ENCODE assay signal across 11 mouse cellular contexts in the genomic region with DNA sequence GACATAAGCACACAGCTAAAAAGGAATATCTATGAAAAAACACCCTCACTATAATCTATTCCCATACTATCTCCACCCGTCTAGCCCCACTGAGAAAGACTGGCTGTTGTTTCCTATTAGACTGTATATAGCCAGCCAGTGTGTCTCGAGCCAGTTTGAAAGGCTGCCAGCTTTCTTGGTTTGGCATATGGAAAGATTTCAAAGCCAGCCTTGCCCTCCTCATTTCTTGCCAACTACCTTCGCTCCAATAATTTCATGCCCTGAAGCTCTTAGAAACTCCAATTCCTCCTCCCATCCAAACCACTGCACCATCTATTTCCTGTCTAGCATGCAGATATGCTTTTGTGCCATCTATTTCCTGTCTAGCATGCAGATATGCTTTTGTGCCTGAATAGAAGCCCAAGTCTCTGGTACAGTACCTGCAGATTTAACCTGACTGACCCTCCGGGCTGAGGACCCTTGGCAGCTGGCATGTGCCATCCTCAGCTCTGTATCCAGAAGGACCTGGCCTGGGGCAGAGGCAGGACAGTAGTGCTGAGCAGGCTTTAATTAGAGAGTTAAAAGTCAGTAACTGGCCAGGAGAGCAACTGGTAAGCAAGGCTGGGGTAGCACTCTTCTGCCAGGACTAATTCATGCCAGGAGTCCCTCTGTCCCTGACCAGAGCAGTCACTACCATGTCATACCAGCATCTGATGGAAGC.
DNase-seq lines count a peak whose midpoint lies in the region; ATAC-seq and TF ChIP-seq lines count a peak whose summit lies in the region.
"Had no signal": no experiment of that assay in that cellular context is flagged by ENCODE, and none has a peak within 500 bp of the region (broad histone marks: within the 10 kb centered on the region; RNA-seq: fewer than 3 reads in every experiment).

No protein-coding gene starts in this region.

- peak; percentile 33 for DNase-seq in adrenal gland, adult 2 months
- DNase-seq in adrenal gland, adult 18-20 months (ENCODE audit: low spot score in 2 of 2): no peak
- peak; percentile 17 to 34 for DNase-seq in layer of hippocampus, adult 18-20 months (ENCODE audit: low spot score in 2 of 2)
- DNase-seq in layer of hippocampus, adult 9-11 months: no peak
- DNase-seq in brain, embryonic 14.5 days (ENCODE audit: low read depth): peak; percentile 92
- DNase-seq in embryonic facial prominence, embryonic 14.5 days (ENCODE audit: low spot score): peak; percentile 76
- DNase-seq in MN1 (ENCODE audit: low spot score): no peak
- DNase-seq in gastrocnemius, postnatal 25 days: no peak

- ATAC-seq in embryonic facial prominence, embryonic 14.5 days (ENCODE audit: low read depth): 0 out of 2 replicates have a peak, but pooled peaks have one; percentile 57

- 66% methylated on average over 4 of the region's 4 CpGs for WGBS in embryonic facial prominence, embryonic 14.5 days

- H3K4me3 ChIP-seq in embryonic facial prominence, embryonic 14.5 days (ENCODE audit: low read depth, low read length): no peak overlapping the region
- H3K4me3 ChIP-seq: intestine, embryonic 15.5 days; neural tube, embryonic 13.5 days had no signal

- TF ChIP-seq CTCF in brain, embryonic 14.5 days (IDR thresholded peaks at IDR 0.05; ENCODE audit: borderline replicate concordance, extremely low read depth, insufficient read depth, insufficient read length): no peak

- no peak overlapping the region for H3K4me2 ChIP-seq in embryonic facial prominence, embryonic 14.5 days (ENCODE audit: low read depth, low read length)
- H3K4me2 ChIP-seq: heart, embryonic 11.5 days; intestine, embryonic 15.5 days; neural tube, embryonic 13.5 days had no signal

- H3K36me3 ChIP-seq in embryonic facial prominence, embryonic 14.5 days (ENCODE audit: control insufficient read depth, insufficient read depth, low read length): no peaks in the 10 kb centered on the region
- H3K36me3 ChIP-seq: intestine, embryonic 15.5 days; neural tube, embryonic 13.5 days had no signal

- no peaks in the 10 kb centered on the region for H3K9me3 ChIP-seq in embryonic facial prominence, embryonic 14.5 days (ENCODE audit: control insufficient read depth, low read length)
- H3K9me3 ChIP-seq: intestine, embryonic 15.5 days; neural tube, embryonic 13.5 days had no signal

- no peak overlapping the region for H3K27ac ChIP-seq in embryonic facial prominence, embryonic 14.5 days (replicated peaks; ENCODE audit: low read depth, low read length)
- H3K27ac ChIP-seq: intestine, embryonic 15.5 days; neural tube, embryonic 13.5 days had no signal

- no peak overlapping the region for H3K9ac ChIP-seq in embryonic facial prominence, embryonic 14.5 days (ENCODE audit: low read depth, low read length)
- H3K9ac ChIP-seq: intestine, embryonic 15.5 days; neural tube, embryonic 13.5 days had no signal

- H3K4me1 ChIP-seq in embryonic facial prominence, embryonic 14.5 days (ENCODE audit: control insufficient read depth, insufficient read depth, low read length): no peaks in the 10 kb centered on the region
- H3K4me1 ChIP-seq: intestine, embryonic 15.5 days had no signal

- no peaks in the 10 kb centered on the region for H3K27me3 ChIP-seq in embryonic facial prominence, embryonic 14.5 days (replicated peaks; ENCODE audit: control insufficient read depth, insufficient read depth, low read length)
- H3K27me3 ChIP-seq: intestine, embryonic 15.5 days; neural tube, embryonic 13.5 days had no signal

- no peak for TF ChIP-seq POLR2A in brain, embryonic 14.5 days (IDR thresholded peaks at IDR 0.05; ENCODE audit: borderline replicate concordance, extremely low read depth, insufficient read depth, insufficient read length, poor library complexity, severe bottlenecking)

Comparison
In these comparisons a context has a peak if more than half of its experiments do, and no peak if none do; other contexts are left out.
1. DNase-seq: peak in adrenal gland, adult 2 months (single experiment), layer of hippocampus, adult 18-20 months (2 of 2), brain, embryonic 14.5 days (single experiment) and embryonic facial prominence, embryonic 14.5 days (single experiment); none in adrenal gland, adult 18-20 months (0 of 2), layer of hippocampus, adult 9-11 months (single experiment), MN1 (single experiment) and gastrocnemius, postnatal 25 days (single experiment).